Mouse (Mus musculus) gastrocnemius, adult 18-20 months (tissue): ENCODE data around the gene Usp34. TPM values are rescaled to one million over a fixed set of nuclear protein-coding genes. Genes with fewer than 3 reads are reported as not detected.
A peak's percentile ranks its signal among the peaks of the same experiment; 100 is the strongest.
"Not testable (repeated sequence)": the region's sequence is repeated elsewhere in the genome, so short reads cannot be mapped to it uniquely, and the experiment has no call there.

Experiments used
- DNase-seq: peaks from one replicate; pipeline ENCODE4 v3.0.0; 2021; ENCODE audit warnings: low spot score
- microRNA-seq: library from miRNA; unstranded; fragments of <30 nt; microRNA quantifications from one replicate; pipeline ENCODE4 v1.2.0, GENCODE M21; 2021
- total RNA-seq, 2 experiments: library from RNA; stranded (reverse); gene quantifications; 2 replicates each; pipeline ENCODE4 v1.2.3; 2021

Usp34 gene
- total RNA-seq, 2 experiments from 2014 or later: 38.7 to 41.4 TPM

DNA sequence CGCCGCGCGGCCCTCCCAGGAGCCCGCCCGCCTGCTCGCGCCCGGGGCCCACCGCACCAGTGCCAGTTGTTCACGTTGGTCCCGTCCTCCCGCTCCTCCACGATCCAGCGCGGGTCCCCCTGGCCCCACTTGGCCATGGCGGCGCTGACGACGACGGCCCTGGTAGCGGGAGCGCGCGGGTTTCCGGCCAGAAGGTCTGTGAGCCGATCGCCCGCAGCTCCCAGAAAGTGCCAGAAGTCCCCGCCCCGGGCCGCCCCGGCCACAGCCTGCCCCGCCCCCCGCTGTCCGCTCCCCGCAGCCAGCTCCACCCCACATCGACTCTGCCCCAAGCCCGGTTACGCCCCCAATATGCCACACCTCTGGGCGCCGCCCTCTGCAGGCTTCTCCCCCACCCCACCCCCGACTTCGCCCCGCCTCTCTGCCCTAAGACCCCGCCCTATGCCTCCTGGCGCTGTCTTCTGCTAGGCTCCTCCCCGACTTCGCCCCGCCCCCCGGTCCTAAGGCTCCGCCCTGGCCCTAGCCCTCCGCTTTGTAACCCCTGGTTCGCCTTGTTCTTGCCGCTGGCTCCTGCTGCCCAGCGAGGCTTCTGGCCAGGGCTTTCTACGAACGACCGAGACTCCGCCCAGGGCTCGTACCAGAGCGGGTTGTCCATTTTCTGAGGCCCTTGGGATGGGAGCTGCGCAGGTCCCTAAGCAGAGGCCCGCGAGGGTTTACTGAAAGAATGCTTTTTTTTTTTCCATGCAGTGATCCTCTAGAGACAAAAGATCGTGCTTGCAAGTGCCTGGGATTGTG, 191.2 kb downstream of the Usp34 start, which contains the start of gene Ahsa2:
TSS of gene Ahsa2 (minus strand) at position 313 of the 792 bp plus-strand sequence.
- peak; percentile 97 for DNase-seq

DNA sequence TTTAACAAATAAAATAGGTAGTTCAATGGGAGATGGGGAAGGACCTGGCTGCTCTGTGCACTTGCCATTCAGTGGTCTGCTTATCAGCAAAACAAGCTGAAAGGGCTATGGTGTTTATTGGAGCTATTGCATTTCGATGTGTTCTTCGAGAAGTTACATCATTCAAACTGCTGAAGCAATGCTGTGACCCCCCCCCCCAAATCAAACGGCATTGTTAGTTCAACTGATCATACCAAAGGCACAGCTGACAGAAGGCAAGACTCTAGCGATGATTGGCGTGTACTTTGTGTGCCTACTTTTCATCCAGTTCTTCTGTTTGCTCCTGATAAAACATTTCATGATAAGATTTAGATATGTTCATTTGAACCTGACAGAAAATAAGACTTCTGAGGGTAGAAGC, 191.9 kb downstream of the Usp34 start:
- DNase-seq: no peak

DNA sequence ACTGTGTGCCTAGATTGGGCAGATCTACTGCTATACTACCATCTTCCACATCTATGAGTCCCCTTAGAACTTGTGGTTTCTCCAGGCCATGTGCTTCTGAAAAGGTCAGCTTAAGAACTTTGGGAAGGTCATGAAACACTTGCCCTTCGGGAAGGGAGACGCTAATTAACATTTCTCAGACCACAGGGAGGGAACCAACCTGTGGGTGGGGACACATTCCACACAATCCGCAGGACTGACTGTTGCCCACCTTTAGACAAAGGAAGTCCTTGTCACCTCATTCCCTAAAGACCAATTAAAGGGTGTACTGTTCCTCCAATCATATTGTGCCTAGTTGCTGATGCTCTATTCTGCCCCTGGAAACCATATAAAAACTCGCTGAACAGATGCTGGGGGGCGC, 198.1 kb downstream of the Usp34 start:
- DNase-seq: not testable (repeated sequence)

DNA sequence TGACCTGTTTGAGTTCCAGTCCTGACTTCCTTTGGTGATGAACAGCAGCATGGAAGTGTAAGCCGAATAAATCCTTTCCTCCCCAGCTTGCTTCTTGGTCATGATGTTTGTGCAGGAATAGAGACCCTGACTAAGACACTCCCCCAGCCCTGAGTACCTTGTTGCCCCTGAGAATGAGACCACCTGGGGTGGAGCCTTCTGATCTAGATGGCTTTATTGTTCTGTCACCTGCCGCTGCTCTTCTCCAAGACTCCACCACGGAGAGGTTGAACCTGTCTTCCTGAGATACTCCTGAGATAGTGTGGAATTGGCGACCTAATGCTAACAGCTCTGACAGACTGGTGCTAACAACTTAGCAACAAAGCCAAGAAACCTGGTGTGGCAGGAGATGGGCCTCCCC, 208.1 kb downstream of the Usp34 start:
- DNase-seq: not testable (repeated sequence)

DNA sequence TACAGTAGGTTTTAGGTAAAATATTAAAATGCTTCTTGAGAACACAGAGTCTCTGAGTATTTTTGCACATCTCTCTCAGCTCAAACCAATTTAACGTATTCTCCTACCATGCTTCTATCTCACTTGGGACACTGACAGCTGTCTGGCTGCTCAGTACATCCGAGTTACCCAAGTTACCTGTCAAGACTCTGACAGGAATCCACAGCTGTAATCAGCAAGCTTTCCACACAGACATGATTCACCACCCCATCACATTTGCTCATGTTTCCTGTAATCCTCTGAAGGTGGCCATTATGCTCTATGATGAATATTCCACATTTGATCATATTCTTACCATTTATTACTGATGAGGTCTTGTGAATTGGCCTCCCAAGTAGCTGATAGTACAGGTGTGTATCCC, 208.6 kb downstream of the Usp34 start:
- DNase-seq: no peak

DNA sequence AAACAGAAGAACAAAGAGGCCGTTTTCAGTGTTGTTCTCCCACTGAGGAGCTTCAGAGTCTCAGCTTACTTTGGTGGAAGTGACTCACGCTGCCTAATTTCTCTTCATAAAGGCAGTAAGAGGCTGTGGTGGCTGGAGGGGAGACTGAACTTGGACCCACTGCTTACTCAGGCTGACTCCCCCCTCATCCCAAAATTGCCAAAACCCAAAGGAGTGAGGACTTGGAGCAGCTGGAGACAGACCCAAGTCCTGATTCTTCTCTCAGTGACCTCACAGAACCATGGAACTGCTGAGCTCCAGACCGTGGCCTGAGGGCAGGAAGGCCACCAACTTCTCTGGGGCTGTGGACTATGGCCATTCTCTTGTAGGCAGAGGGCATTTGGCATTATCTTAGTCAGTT, 212.3 kb downstream of the Usp34 start:
- DNase-seq: no peak

DNA sequence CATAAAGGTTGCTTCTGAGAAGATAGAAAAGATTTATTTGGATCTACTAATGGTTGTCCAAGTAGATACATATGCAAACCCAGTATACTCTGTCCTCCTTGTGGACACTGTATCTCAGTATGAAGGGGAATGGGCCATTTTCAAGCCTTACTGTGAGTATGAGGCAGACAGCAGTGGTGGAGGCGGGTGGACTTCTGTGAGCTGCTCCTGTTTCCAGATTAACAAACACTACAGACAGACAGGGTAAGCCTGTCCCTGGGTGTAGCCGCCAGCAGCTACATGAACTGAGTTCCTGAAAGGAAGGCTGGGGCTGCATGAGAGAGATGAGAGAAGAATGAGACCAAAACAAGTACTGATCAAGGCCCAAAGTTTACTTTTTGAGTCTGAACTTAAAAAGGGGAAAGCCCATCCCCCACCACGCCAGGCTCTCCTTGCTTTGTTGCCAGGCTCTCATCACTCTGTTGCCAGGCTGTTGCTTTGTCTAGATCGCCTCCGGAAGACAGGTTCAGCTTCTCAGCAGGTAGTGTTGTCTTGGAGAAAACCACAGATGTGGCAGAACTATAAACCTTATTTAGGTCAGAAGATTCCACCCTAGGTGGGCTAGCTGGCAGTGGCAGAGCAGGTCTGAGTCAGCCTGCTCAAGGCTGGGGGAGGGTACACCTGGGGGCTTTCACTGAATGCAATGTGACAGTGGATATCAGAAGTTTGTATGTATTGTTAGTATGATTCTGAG, 213.9 kb downstream of the Usp34 start, which contains the start of gene 1700093K21Rik:
TSS of gene 1700093K21Rik (minus strand) at position 683 of the 733 bp plus-strand sequence.
- no peak for DNase-seq

DNA sequence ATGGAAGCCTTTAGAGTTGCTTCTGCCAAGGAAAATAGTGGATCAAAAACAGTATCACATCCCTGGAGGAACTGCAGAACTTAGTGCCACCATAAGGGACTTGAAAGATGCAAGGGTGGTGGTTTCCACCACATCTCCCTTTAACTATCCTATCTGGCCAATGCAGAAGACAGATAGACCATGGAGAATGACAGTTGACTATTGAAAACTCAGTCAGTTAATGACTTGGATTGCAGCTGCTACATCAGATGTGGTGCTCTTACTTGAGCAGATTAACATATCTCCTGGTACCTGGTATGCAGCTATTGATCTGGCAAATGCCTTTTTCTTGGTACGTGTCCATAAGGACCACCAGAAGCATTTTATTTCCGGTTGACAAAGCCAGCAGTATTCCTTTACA, 230.8 kb downstream of the Usp34 start:
- no peak for DNase-seq

Small RNA genes lying within 50 kb of the gene (microRNA-seq; reads per million reads assigned to microRNA genes)
- gene Gm47279: not detected

Other genes with a start within 250 kb of the Usp34 start
- gene Xpo1, start 50.9 kb upstream of the Usp34 start, total RNA-seq: 10 to 100 TPM; 19.9 to 26.5 TPM
- 10 to 100 TPM; 33.8 to 37.5 TPM for gene Ahsa2, start 191.1 kb downstream of the Usp34 start, total RNA-seq
- gene 1700093K21Rik, start 214.3 kb downstream of the Usp34 start, total RNA-seq: not detected